Mouse (Mus musculus): Measurements from ENCODE around the gene Rsrc2. TPM values are rescaled to one million over a fixed set of nuclear protein-coding genes. Genes with fewer than 3 reads are reported as not detected.

The Rsrc2 gene
- total and polyA plus RNA-seq, 2 experiments from 2014 or later: 19.9 to 72.7 TPM

DNA sequence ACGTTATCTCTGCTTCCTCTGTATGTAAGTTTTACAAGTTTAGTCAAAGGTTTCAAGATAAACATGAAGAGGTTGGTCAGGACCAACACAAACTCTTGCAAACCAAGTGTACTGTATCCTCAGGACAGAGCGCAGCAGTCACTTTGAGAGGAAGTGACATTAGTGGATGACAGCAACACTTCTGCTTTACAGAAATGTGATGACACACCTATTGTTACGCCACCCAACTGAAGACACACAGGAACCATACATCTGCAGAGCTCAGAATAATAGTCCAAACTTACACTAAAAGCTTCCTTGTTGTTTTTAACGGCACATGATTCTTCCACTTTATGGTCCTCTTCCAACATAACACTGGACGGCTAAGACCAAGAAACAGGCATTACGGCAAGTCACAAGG is 35.4 kb downstream of the Rsrc2 start:
- Histone ChIP-seq H3K4me2 (ENCODE audit: low read depth, low read length) (no peak overlapping the region), H3K36me3 (replicated peaks; ENCODE audit: control insufficient read depth, insufficient read depth, low read length) (peaks cover 82% of the 10 kb centered on the region), H3K4me3 (ENCODE audit: low read depth, low read length) (no peak overlapping the region), H3K27ac (ENCODE audit: low read depth) (no peak overlapping the region), H3K9ac (replicated peaks; ENCODE audit: low read depth, low read length) (no peak overlapping the region), H3K4me1 (ENCODE audit: control insufficient read depth, insufficient read depth) (peaks cover 6% of the 10 kb centered on the region; the same call in 1 of the 2 replicates), H3K9me3 (replicated peaks; ENCODE audit: control insufficient read depth, low read length) (no peaks in the 10 kb centered on the region), H3K27me3 (ENCODE audit: control insufficient read depth, insufficient read depth, low read length) (no peaks in the 10 kb centered on the region)
- no peak for TF ChIP-seq EP300 (IDR thresholded peaks at IDR 0.05; ENCODE audit: low read depth)
- TF ChIP-seq CTCF (IDR thresholded peaks at IDR 0.05; ENCODE audit: low read depth): no peak
- DNase-seq (ENCODE audit: low spot score) (no peak), ATAC-seq (ENCODE audit: insufficient read depth, low read depth) (no peak)
- WGBS: 90% methylated on average over 6 of the region's 6 CpGs

DNA sequence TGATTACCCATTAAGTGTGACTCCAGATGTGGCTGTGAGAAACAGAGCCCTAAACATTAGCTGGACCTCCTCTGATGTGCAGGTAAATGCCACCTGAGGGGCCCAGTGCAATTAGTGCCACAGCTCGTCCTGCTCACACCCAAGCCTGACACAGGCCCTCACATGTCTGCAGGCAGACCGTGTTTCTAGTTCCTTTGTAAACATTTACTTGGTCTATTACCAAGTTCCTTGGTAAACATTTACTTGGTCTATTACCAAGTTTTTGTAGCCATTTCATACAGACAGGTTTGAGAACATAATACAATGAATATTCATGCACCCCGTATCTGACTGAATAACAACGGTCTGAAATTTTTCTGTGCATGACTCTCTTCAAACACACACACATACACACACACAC is 39.6 kb downstream of the Rsrc2 start:
- ATAC-seq (ENCODE audit: insufficient read depth, low read depth): no peak
- H3K4me2 ChIP-seq (ENCODE audit: low read depth, low read length): no peak overlapping the region
- peaks cover 96% of the 10 kb centered on the region for H3K36me3 ChIP-seq (replicated peaks; ENCODE audit: control insufficient read depth, insufficient read depth, low read length)
- H3K9ac ChIP-seq (replicated peaks; ENCODE audit: low read depth, low read length): no peak overlapping the region
- no peak overlapping the region for H3K27ac ChIP-seq (ENCODE audit: low read depth)
- TF ChIP-seq CTCF (IDR thresholded peaks at IDR 0.05; ENCODE audit: low read depth) (no peak), EP300 (IDR thresholded peaks at IDR 0.05; ENCODE audit: low read depth) (no peak)
- H3K4me1 ChIP-seq (ENCODE audit: control insufficient read depth, insufficient read depth): no peaks in the 10 kb centered on the region
- H3K9me3 ChIP-seq (replicated peaks; ENCODE audit: control insufficient read depth, low read length): no peaks in the 10 kb centered on the region
- DNase-seq (ENCODE audit: low spot score): no peak
- WGBS: 86% methylated on average over 4 of the region's 4 CpGs
- no peak overlapping the region for H3K4me3 ChIP-seq (ENCODE audit: low read depth, low read length)
- no peaks in the 10 kb centered on the region for H3K27me3 ChIP-seq (ENCODE audit: control insufficient read depth, insufficient read depth, low read length)

DNA sequence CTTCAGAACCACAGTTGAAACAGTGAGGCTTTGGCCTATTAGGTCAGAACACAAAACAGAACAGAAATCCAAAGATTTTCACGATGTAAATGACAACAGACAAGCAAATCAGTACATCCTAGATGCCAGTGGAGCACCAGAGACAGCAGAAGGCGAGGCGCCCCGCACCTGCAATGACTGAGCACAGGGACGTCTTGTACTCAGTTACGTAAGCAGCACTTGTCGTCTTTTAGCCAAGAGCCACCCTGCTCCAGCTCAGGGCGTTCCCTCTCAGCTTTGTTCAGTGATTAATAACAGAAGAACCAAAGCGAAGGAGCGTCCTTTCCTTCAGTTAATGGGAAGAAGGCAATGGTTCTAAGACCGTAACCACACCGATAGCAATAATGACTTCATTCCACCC is 40.6 kb downstream of the Rsrc2 start:
- Histone ChIP-seq H3K9ac (replicated peaks; ENCODE audit: low read depth, low read length) (no peak overlapping the region), H3K4me1 (ENCODE audit: control insufficient read depth, insufficient read depth) (no peaks in the 10 kb centered on the region), H3K4me3 (ENCODE audit: low read depth, low read length) (no peak overlapping the region), H3K27ac (ENCODE audit: low read depth) (no peak overlapping the region), H3K9me3 (replicated peaks; ENCODE audit: control insufficient read depth, low read length) (no peaks in the 10 kb centered on the region), H3K4me2 (ENCODE audit: low read depth, low read length) (no peak overlapping the region), H3K36me3 (replicated peaks; ENCODE audit: control insufficient read depth, insufficient read depth, low read length) (peaks cover 96% of the 10 kb centered on the region), H3K27me3 (ENCODE audit: control insufficient read depth, insufficient read depth, low read length) (no peaks in the 10 kb centered on the region)
- ATAC-seq (ENCODE audit: insufficient read depth, low read depth) (no peak), DNase-seq (ENCODE audit: low spot score) (no peak)
- WGBS: 90% methylated on average over 12 of the region's 12 CpGs
- TF ChIP-seq EP300 (IDR thresholded peaks at IDR 0.05; ENCODE audit: low read depth): no peak
- no peak for TF ChIP-seq CTCF (IDR thresholded peaks at IDR 0.05; ENCODE audit: low read depth)

DNA sequence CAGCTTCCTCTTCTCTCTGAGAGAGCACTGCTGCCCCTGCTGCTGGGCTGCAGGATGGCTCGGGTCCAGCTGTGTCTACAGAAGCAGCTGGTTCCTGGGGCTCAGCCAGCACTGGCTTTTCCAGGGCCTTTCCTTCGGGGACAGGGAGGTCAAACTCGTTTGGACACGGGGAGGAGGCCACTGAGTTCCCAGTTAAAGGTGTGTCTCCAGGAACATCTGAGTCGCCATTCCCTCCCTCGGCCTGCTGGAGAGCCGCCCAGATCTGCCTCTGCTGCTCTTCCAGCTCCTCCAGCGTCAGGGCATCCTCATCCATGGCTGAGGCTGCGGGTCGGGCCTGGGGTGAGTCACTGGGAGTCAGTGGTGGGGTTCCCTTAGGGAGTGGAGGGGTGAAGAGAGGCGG is 48.6 kb downstream of the Rsrc2 start:
- ATAC-seq (ENCODE audit: insufficient read depth, low read depth): peak; percentile 53; the same call in 1 of the 2 replicates
- H3K4me2 ChIP-seq (ENCODE audit: low read depth, low read length): no peak overlapping the region
- no peak overlapping the region for H3K4me3 ChIP-seq (ENCODE audit: low read depth, low read length)
- DNase-seq (ENCODE audit: low spot score): peak; percentile 58
- no peak overlapping the region for H3K9ac ChIP-seq (replicated peaks; ENCODE audit: low read depth, low read length)
- TF ChIP-seq EP300 (IDR thresholded peaks at IDR 0.05; ENCODE audit: low read depth): no peak
- TF ChIP-seq CTCF (IDR thresholded peaks at IDR 0.05; ENCODE audit: low read depth): peak; percentile 16; the same call in 1 of the 2 replicates
- H3K4me1 ChIP-seq (ENCODE audit: control insufficient read depth, insufficient read depth): 0 out of 2 replicates have a peak, but pooled peaks cover 8% of the 10 kb centered on the region
- WGBS: 23% methylated on average over 11 of the region's 11 CpGs
- H3K27ac ChIP-seq (ENCODE audit: low read depth): peak overlapping the region; percentile 62
- no peaks in the 10 kb centered on the region for H3K9me3 ChIP-seq (replicated peaks; ENCODE audit: control insufficient read depth, low read length)
- H3K27me3 ChIP-seq (ENCODE audit: control insufficient read depth, insufficient read depth, low read length): no peaks in the 10 kb centered on the region
- H3K36me3 ChIP-seq (replicated peaks; ENCODE audit: control insufficient read depth, insufficient read depth, low read length): peaks cover 74% of the 10 kb centered on the region

DNA sequence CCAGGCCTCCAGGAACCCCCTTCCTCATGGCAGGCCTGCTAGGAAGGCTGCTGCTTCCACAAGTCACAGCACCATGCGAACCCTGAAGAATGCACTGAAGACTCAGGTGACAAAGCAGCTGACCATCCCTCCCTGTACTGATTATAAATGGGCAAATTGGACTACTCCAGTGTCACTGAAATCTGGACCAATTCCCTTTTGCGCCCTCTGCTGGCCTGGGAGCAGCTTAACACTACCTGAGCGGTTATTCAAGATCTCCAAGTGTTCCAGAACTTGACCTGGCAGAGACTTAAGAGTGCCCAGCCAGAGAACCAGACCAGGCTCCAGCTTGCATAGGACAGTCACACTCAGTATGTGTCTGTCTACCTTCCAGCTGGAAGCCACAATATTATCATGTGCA is 50.0 kb downstream of the Rsrc2 start:
- H3K9me3 ChIP-seq (replicated peaks; ENCODE audit: control insufficient read depth, low read length): no peaks in the 10 kb centered on the region
- no peak overlapping the region for H3K9ac ChIP-seq (replicated peaks; ENCODE audit: low read depth, low read length)
- TF ChIP-seq EP300 (IDR thresholded peaks at IDR 0.05; ENCODE audit: low read depth): no peak
- peak; percentile 82 for TF ChIP-seq CTCF (IDR thresholded peaks at IDR 0.05; ENCODE audit: low read depth)
- no peak overlapping the region for H3K27ac ChIP-seq (ENCODE audit: low read depth)
- ATAC-seq (ENCODE audit: insufficient read depth, low read depth) (peak; percentile 18; the same call in 1 of the 2 replicates), DNase-seq (ENCODE audit: low spot score) (peak; percentile 68)
- H3K4me1 ChIP-seq (ENCODE audit: control insufficient read depth, insufficient read depth): peaks cover 9% of the 10 kb centered on the region; the same call in 1 of the 2 replicates
- no peaks in the 10 kb centered on the region for H3K27me3 ChIP-seq (ENCODE audit: control insufficient read depth, insufficient read depth, low read length)
- H3K36me3 ChIP-seq (replicated peaks; ENCODE audit: control insufficient read depth, insufficient read depth, low read length): peaks cover 60% of the 10 kb centered on the region
- 23% methylated on average over 3 of the region's 3 CpGs for WGBS
- no peak overlapping the region for H3K4me3 ChIP-seq (ENCODE audit: low read depth, low read length)
- H3K4me2 ChIP-seq (ENCODE audit: low read depth, low read length): no peak overlapping the region

DNA sequence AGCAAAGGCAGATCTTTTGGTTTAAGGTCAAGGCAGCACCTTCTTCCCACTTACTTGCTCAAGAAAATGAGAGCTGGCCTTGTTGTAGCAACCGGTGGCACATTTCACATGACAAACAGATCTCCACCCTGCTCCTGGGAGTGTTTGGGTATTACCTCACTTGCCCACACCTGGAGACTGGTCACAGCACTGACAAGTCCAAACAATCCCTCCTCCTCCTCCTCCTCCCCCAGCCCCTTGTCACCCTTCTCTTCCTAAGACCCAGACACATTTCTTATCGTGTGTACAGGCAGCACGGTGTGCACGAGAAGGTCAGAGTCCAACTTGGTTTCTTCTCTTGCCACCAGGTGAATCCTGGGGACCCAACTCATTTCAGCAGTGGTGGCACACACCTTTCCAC is 52.3 kb downstream of the Rsrc2 start:
- Histone ChIP-seq H3K4me3 (ENCODE audit: low read depth, low read length) (no peak overlapping the region), H3K9me3 (replicated peaks; ENCODE audit: control insufficient read depth, low read length) (no peaks in the 10 kb centered on the region), H3K4me2 (ENCODE audit: low read depth, low read length) (no peak overlapping the region), H3K27ac (ENCODE audit: low read depth) (no peak overlapping the region), H3K36me3 (replicated peaks; ENCODE audit: control insufficient read depth, insufficient read depth, low read length) (peaks cover 38% of the 10 kb centered on the region), H3K27me3 (ENCODE audit: control insufficient read depth, insufficient read depth, low read length) (no peaks in the 10 kb centered on the region), H3K4me1 (ENCODE audit: control insufficient read depth, insufficient read depth) (peaks cover 12% of the 10 kb centered on the region; the same call in 1 of the 2 replicates), H3K9ac (replicated peaks; ENCODE audit: low read depth, low read length) (no peak overlapping the region)
- no peak for ATAC-seq (ENCODE audit: insufficient read depth, low read depth)
- TF ChIP-seq EP300 (IDR thresholded peaks at IDR 0.05; ENCODE audit: low read depth) (no peak), CTCF (IDR thresholded peaks at IDR 0.05; ENCODE audit: low read depth) (no peak)
- DNase-seq (ENCODE audit: low spot score): no peak
- WGBS: 79% methylated on average over 4 of the region's 4 CpGs

Measured in heart, postnatal 0 days (tissue).